Mouse (Mus musculus) frontal cortex, postnatal 25 days (tissue): Measurements from ENCODE around the gene Icam2.

Source experiments
- DNase-seq, 2 experiments: peaks; one replicate each; pipeline ENCODE4 v3.0.0; 2022; ENCODE audit warnings: low spot score in 2 of 2

Gene Icam2

DNA sequence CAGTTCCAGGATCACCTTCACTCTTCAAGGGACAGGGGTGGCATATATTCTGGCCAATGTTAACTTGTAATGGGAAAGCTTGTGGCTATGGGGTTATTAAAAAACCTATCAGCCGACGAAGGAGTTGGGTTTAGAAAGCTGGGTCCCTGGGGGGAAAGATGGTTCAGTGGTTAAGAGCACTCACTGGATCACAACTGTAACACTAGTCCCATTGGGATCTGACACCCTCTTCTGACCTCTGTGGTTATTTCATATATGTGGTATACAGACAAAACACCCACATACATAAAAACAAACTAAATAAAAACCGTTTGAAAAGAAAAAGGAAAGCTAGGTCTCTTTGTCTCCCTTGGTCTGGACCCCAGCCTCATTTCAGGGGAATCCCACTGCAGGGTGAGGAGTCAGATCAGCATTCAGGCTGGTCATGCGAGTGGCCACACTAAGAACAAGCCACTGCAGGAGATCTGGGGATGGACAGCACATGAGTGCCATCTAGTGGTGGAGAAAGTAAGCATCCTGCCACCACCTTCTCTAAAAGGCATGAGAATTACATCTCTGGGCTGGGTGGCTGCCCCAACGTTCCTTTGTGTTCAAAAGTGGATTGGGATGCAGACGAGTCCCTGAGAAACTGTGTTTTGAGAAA is 3.8 kb upstream of the Icam2 start:
- DNase-seq, result peak; percentile 33 to 43

DNA sequence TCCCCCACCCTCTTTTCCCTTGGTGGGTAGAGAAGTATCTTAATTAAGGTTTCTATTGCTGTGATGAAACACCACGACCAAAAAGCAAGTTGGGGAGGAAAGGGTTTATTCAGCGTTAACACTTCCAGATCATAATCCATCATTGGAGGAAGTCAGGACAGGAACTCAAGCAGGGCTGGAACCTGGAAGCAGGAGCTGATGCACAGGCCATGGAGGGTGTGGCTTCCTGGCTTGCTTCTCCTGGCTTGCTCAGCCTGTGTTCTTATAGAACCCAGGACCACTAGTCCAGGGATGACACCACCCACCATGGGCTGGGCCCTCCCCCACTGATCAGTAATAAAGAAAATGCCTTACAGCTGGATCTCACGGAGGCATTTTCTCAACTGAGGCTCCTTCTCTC is 2.9 kb upstream of the Icam2 start:
- DNase-seq, result no peak

DNA sequence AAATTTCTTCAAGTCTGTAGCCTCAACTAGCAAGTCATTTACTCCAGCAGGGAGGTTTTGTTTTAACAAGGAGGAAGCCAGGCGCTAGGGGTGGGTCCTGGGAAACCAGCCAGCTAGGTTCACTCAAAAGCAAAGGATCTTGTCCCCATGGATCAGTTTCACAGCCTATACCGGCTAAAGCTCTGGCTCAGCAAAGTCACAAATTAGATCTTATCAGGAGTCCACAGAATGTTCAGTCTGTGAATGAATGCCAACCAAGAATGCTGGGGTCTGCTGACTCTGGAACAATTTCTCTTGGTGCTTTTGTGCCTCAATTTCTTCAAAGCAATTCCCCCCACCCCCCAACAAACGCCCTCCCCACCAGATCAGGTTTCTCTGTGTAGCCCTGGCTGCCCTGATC is 1.7 kb upstream of the Icam2 start:
- DNase-seq, result no peak

DNA sequence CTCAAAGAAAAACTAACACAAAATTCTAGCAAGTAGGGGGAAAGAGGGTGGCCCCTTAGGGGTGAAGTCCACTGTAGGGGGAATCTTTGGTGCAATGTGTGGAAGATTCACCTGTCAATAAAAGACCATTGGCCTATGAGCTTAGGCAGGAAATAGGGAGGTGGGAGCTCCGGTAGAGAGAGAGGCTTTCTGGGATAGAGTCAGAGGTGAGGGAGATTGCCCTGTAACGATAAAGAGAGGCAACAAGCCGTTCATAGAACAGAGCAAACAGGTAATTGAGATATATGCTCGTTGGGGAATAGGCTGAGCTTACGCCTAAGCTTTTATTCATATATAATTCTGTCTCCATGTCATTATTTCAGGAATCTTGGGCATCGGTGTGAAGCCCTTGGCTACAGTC is 855 bp downstream of the Icam2 start:
- no peak for DNase-seq

DNA sequence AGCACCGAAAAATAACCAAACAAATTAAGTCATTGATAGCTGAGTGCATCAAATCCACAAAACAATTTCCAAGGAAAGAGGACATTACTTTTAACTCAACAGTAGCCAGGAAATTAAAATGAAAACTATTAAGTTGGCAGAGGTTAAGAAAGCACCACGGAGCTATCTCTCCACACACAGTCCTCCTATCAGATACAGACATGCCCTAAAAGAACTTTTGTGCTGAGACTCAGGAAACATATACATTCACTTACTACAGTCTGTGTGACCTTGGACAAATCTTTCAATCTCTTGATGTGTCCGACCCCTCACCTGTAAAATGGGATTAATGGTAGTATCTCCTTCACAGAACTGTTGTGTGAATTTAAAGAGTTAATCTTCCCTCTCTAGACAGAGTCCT is 1.5 kb downstream of the Icam2 start:
- no peak for DNase-seq

DNA sequence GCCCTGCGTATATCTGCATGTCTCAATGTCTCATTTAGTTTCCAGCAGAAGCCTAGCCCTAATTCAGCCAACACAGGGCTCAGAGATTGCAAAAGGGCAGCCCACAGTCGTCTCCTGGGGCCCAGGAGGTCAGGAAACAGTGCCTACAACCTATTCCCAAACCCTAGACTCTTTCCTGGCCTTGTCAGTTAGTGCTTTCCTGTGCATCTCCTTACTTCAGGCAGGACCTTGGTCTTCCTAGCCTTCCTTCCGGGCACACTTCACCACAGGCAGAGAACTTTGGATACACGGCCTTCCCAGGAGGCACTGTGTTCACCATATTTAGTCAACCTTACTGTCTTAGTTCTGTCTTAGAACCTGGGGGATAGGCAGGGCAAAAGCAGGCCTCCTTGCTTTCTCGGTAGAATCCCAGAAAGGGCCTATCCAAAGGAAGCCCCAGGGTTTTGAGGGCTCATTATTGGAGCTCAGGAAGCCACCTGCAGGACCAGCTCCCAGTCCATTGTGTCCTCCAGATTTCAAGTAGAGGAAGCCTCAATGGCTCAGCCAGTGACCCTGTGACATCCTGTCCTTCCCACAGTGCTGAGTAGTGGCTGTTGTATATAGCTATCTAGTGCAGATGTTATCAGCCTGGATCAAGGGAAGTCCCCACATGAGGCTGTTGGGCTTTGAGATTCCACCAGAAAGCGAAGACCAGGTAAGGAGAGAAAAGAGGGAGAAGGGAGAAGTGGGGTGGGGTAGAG is 4.7 kb downstream of the Icam2 start:
- no peak for DNase-seq

DNA sequence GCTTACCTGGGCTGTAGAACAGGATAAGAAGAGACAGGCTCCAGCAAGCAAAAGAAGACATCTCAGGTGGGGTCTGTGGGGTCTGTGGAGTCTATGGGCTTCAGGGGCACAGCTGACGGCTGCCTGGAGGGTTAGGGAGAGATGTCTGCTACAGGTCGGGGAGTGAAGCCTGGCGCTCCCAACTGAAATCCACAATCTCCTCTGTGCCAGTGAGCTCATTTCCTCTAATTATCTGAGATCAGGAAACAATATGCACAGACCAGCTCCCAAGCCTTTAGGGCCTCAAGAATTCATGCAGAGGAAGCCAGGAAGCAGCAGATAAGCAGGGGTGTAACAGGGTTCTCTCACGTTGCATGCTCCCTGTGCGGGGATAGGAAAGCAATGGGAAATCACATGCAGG is 5.5 kb downstream of the Icam2 start:
- no peak for DNase-seq

DNA sequence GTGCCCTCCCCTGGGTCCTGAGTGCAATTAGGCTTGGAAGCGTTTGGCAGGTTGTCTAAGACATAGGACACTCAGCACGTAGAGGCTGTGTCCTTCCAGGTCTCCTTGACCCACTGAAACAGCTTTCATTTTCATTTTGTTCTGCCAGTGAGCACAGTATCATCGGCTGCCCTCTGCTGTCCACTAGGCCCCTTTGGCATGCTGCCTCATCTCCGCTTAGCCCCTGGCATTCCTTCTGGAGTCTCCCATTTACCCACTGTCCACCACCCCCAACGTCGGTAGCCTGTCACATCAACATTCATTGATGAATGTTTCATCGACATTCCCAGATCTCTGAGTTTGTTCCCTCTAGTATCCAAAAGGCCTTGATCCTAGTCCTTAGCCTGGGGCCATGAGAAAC is 6.0 kb downstream of the Icam2 start:
- DNase-seq, result no peak

DNA sequence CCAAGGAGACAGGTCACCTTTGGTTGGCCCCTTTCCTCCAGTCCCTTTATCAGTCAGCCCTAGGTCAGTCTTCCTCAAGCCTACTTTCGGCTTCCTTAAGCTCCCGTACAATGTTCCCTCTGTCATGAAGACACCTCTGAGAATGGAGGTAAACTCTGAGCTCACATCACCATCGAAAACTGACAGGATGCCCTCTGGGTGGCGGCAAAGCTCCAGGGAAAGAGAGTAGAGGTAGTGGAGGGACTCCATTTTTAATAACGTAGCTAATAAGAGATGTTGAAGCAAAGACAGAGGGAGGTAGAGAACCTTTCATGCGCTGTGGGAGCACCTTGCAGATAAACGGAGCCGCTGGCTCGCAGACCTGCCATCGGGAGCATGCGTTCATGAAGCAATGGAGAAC is 6.9 kb downstream of the Icam2 start:
- no peak for DNase-seq

DNA sequence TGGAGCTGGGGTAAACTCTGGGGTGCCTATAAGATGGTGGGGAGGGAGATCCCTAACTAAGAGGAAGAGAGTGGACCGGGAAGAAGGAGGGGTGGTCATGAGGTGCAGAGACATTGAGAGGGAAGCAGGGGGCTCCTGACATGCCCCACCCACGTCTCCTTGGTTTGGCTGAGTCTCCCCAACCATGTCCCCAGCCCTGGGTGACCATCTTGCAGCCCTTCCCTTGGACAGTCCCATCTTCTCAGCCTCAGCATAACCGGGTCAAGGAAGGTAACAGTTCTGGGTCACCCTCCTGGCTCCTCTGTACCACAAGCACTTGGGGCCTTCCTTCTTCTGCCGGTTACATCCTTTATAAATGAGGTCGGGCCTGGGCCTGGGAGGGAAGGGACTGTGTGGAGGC is 12.9 kb downstream of the Icam2 start:
- DNase-seq, result no peak

DNA sequence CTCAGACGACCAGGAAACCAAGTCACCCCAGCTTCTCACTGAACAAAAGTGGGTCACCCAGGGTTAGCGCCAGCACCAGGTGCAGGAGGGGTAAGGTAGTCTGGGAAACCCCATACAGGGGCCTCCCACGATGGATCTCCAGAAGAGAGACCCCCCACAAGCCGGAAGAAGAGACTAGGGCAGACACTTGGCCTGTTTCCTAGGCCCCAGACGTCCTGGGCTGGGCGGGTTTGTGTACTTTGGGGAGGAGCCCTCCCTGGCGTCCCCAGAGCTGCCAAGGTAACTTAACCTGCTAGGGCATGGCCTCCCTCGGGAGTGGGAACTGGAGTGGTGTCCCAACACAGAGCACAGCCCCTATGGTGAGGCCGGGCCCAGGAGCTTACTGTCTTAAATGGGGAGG is 13.3 kb downstream of the Icam2 start:
- no peak for DNase-seq

DNA sequence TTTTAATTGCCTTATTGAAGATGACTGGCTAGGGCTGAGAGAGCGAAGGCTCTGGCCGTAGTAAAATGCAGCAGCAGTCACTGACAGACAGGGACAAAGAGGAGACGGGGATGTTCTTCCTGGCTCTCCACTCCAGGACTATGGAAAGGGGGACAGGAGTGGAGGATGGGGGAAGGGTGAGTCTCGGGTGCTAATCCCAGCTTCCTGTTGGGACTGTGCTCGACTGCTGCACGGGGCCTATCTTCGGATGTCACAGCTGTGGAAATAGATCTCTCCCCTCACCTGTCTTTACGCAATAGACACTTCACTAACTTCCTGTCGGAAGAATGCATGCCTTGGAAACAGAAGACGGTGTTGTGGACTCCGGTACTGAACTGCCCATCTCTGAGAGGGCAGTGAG is 13.9 kb downstream of the Icam2 start:
- no peak for DNase-seq

DNA sequence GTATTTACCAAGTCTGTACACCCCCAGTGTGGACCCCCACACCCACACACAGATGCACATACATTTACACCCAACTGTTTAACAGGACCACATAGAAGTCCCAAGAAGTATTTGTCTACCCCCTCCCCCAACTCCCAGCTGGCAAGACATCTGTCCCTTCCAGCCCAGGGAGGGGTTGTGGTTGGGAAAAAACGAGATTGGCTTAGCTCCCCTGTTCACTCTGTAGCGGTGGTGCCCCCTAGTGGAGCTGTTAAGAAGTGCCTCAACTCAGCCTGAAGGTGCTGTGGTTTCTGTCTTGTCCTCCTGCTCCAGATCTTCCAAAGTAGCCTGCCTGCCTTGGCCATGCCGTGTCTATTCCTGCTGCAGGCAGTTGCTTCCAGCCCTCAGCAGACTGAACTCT is 21.6 kb downstream of the Icam2 start:
- peak; percentile 64 to 73 for DNase-seq

DNA sequence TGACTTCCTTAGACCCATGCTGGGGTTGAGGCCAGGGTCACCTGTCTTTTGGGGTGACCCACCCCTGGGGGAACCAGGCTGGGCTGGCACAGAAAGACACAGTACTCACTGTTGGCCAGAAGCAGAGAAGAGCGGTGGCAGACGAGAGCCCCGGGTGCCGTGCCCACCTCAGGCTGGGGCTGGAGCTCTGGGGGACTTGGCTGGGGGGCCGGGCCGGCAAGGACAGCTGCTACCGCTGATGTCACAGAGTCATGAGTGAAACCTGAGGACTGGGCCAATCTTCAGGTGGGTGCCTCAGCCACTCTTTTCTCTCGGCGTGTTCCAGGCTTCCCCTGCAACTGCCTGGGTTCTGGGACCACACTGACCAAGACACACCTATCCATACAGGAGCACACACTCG is 22.5 kb downstream of the Icam2 start, which contains the start of gene Prr29:
Gene Prr29, plus strand, starts transcription at position 107 of the 400 bp plus-strand sequence.
- no peak for DNase-seq

DNA sequence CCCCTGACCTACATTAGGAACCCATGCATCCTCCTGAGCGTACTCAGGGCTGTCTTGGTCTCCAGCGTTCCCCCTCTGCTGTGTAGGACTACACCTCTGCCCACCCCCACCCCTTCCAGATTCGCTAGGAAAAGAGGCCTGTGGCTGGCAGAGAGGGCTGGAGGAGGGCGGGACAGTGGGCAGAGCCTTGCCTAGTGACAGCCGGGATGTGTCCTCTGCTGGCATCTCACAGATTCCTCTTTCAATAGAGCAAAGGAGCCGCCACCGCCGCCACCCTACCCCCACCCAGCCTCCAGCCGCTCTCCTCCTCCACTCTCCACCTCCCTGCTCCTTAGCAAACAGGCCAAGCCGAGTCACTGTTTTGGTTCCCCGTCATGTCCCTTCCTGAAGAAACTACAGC is 23.2 kb downstream of the Icam2 start:
- DNase-seq, result no peak

DNA sequence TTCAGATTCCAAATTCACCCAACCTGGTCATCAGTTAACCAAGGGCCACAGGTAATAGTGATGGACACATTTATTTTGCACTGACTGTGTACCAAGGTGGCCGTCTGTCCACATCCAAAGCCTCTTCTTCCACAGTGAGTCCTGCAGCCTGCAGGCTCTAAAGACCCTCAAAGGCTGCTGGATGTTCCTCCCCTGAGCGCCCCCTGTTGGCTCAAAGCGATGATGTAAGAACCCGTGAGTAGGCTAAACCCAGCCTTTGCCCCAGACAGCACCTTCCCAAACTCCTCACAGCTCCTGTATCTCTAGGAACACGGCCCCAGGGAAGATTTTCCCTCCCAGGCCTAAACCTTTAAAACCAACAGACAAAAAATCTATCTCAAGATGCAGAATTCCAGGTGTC is 28.5 kb downstream of the Icam2 start:
- no peak for DNase-seq

DNA sequence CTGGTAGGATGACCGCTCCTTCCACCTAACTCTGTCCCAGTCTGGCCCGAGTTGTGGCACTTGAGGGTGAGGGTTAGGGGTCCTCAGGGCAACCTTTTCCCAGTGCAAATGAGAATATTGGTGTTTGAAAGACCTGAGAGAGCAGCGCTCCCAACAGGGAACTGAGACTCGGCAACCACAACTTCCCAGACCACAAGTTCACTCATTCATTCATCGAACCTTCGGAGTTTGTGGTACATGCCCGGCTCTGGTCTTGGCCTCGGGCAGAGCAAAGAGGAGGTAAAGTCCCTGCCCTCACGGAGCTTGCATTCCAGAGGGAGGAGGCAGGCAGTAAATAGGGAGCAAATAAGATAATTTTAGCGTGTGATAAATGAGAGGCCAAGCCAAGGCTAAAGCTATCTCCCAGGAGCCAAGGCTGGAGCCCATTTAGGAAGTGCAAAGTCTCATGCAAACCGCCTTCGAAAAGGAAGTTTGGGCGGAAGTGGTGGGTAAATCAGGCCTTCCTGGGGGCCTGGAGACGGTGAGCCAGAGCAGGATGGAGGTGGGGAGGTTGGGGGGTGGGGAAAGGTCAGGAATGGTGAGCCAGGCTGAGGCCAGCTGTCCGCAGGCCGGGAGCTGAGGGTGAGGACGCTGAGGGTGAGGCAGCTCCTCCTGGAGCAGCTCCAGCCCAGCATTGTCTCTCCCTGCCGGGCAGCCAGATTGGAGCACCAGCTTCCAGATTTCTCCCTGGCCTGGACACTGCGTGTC is 32.3 kb downstream of the Icam2 start:
- no peak for DNase-seq

DNA sequence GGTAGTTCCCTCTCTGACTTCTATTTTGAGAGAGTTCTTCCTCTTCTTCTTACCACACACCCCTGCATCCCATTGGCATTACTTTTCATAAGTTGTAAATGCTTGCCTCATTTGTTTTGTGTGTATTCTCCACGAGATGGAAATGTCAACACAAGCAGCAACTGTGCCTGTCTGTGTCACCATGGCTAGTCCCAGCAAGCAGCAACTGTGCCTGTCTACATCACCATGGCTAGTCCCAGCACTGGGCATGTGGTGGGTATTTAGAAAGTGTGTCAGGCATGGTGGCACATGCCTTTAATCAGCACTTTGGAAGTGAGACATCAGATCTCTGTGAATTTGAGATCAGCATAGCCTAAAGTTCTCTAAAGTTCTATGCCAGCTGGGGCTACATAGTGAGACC is 33.7 kb downstream of the Icam2 start:
- no peak for DNase-seq

DNA sequence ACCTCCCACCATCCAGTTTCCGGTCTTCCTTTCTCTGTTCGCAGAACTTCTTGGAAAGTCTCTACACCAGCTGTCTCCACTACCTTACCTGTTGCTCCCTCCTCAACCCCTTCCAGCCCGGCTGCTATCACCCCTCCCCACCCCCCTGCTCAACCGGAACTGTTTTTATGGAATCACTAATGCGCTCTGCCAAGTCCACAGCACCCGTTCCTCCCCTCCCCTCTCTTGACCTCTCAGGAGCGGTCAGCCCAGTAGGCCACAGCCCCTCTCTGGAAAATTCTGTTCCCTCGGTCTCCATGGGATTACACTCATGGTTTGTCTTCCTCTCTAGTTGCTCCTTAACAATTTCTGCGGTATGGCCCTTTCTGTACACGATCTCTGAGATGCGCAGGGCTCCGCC is 34.7 kb downstream of the Icam2 start, which contains the start of gene Scn4a:
Gene Scn4a, minus strand, starts transcription at position 101 of the 400 bp plus-strand sequence.
- no peak for DNase-seq

DNA sequence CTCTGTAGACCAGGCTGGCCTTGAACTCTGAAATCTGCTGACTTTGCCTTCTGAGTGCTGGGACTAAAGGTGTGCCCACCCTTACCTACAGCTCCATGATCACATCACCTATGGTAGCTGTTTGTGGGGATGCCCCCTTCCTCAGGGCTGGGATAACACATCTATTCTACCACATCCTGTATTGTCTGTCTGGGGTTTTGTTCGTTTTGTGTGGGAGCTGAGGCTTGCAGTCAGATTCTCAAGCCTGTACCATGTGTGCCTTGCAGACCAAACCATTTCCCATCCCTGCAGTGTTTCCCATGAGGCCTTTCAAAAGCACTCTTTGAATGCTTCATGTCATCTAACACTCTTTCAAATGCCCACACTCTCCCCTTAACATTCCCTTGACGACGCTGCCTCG is 35.9 kb downstream of the Icam2 start:
- DNase-seq, result no peak

DNA sequence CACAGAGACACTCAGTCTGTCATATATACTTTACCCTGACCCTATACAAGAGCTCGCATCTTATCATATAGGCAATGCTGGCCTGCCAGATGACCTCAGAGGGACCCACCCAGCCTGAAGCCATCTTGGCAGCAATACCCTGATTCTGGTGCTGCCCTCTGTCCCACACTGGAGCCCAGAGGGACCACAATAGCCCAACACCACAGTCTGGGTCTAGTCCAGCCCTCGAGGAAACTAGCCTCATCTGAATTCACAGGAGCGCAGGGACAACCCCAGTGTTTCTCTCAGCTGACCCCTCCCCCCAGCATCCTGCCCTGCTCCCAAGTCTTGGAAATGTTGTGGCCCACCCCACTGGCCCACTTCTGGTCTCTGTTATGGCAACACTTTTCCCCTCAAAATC is 36.6 kb downstream of the Icam2 start:
- no peak for DNase-seq

DNA sequence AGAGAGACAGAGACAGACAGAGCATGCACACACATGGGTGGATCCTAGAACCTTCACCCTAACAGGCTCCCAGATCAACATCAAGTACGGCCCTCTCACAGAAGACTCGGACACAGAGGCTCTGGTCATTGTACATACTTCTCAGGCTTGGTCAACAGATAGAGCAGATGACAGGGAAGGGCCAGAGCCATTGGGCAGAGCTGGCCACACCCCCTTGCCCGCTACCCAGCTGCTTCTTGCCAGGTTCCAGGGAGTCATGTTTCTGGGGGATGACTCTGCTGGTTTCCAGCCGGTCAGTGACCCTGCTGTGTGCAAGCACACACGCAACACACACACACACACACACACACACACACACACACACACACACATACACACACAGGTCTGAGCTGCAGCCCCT is 37.0 kb downstream of the Icam2 start:
- no peak for DNase-seq

DNA sequence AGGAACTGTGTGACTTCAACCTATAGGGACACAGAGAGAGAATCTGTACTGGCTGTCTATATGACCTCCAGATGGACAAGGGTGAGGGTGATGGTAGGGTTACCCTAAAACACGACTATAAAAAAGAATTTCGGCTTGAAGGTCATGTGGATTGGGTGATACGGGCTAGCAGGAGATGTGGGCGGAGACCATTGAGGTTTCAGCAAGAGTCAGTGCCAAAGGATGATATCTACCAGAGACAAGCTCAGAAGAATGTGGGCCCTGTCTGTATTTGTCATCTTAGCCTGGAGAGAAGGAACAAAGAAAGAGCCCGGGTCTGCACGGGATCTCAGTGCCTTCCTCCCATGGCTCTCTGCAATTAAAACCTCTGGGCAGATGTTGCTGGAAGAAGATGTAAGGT is 38.1 kb downstream of the Icam2 start:
- no peak for DNase-seq
